Mouse (Mus musculus) brain, embryonic 14.5 days (tissue): ENCODE measurements around the gene Fam20a.

Experiments used
- CTCF ChIP-seq: fragments of 200-500 bp; IDR thresholded peaks from 2 replicates; pipeline ENCODE4 v1.5.1; 2012; ENCODE audit warnings: inconsistent platforms, mild to moderate bottlenecking, moderate library complexity, borderline replicate concordance; ENCODE audit not compliant: insufficient read depth, insufficient read length; ENCODE audit errors: extremely low read depth
- POLR2A ChIP-seq: fragments of 200-500 bp; IDR thresholded peaks from 2 replicates; pipeline ENCODE4 v1.6.1; 2012; ENCODE audit warnings: mild to moderate bottlenecking, inconsistent platforms, borderline replicate concordance; ENCODE audit not compliant: poor library complexity, insufficient read depth, insufficient read length, severe bottlenecking; ENCODE audit errors: extremely low read depth

DNA sequence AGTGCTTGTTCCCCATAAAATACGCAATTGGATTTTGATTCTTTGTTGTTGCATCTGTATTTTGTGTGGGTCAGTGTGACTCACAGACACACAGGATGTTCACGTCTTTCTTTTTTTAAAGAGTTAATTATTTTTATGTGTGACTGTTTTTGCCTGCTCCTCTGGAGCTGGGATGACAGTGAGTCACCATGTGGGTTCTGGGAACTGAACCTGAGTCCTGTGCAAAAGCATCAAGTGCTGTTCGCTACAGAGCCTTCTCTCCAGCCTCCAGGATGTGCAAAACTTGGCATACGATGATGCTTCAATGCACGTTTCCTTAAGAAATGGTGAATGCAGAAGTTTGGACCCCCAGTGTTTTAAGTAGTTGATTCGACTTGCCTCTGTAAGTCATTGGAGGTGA is 67.5 kb downstream of the Fam20a start:
- TF ChIP-seq CTCF (no peak), POLR2A (no peak)
